Mouse (Mus musculus): ENCODE data around the gene B3gnt8. TPM values are rescaled to one million over a fixed set of nuclear protein-coding genes. Genes with fewer than 3 reads are reported as not detected.

Gene B3gnt8
- total RNA-seq, 1 experiment from 2014 or later: 2.8 TPM

Other genes with a start within 250 kb of the B3gnt8 start
- gene Lipe, start 227.9 kb upstream of the B3gnt8 start, total RNA-seq (2021): 295 and 303 TPM in 2 replicates
- not detected in 2 replicates for gene Cxcl17, start 213.8 kb upstream of the B3gnt8 start, total RNA-seq (2021)
- gene Ceacam1, start 149.1 kb upstream of the B3gnt8 start, total RNA-seq (2021): 19.9 and 22.7 TPM in 2 replicates
- gene Ceacam2, start 86.8 kb upstream of the B3gnt8 start, total RNA-seq (2021): 2.3 and 2.7 TPM in 2 replicates
- not detected in 2 replicates for gene Erich4, start 10.8 kb upstream of the B3gnt8 start, total RNA-seq (2021)
- 29.1 and 33.1 TPM in 2 replicates for gene Dmac2, start 7.2 kb upstream of the B3gnt8 start, total RNA-seq (2021)
- 180 and 185 TPM in 2 replicates for gene Bckdha, start 32.3 kb downstream of the B3gnt8 start, total RNA-seq (2021)
- 47.6 and 59.4 TPM in 2 replicates for gene Exosc5, start 32.5 kb downstream of the B3gnt8 start, total RNA-seq (2021)
- gene Tmem91, start 48.5 kb downstream of the B3gnt8 start, total RNA-seq (2021): 2.0 TPM in 1 of 2 replicates, not detected in the other
- gene B9d2, start 54.1 kb downstream of the B3gnt8 start, total RNA-seq (2021): 12.7 and 20.3 TPM in 2 replicates
- 37.0 and 43.7 TPM in 2 replicates for gene Tgfb1, start 60.3 kb downstream of the B3gnt8 start, total RNA-seq (2021)
- 54.4 and 61.9 TPM in 2 replicates for gene Ccdc97, start 92.4 kb downstream of the B3gnt8 start, total RNA-seq (2021)
- 116 and 128 TPM in 2 replicates for gene Hnrnpul1, start 128.1 kb downstream of the B3gnt8 start, total RNA-seq (2021)
- gene Axl, start 162.1 kb downstream of the B3gnt8 start, total RNA-seq (2021): 27.4 and 32.1 TPM in 2 replicates
- 2.5 and 2.9 TPM in 2 replicates for gene Cyp2s1, start 190.3 kb downstream of the B3gnt8 start, total RNA-seq (2021)